Mouse (Mus musculus) Patski (cell line): ENCODE data around the gene Slc29a4. TPM values are rescaled to one million over a fixed set of nuclear protein-coding genes. Genes with fewer than 3 reads are reported as not detected.

Experiments
- ATAC-seq: fragments of 100-300 bp; one replicate; pipeline ENCODE4 v1.8.0; 2021
- CTCF ChIA-PET: fragments of 350-600 bp; sonication (Branson Sonifier 250); formaldehyde crosslinking; loops from one replicate; lab custom pipeline; 2022; ENCODE audit warnings: inconsistent platforms; lab: Charles Lee
- POLR2A ChIA-PET: fragments of 350-600 bp; sonication (Branson Sonifier 250); formaldehyde crosslinking; loops from one replicate; lab custom pipeline; 2022; ENCODE audit warnings: antibody characterized with exemption, inconsistent platforms; lab: Charles Lee
- DNase-seq: peaks from one replicate; pipeline ENCODE4 v3.0.0-alpha.2; 2011; ENCODE audit warnings: low read depth, low spot score
- H3K27me3 ChIP-seq: fragments of 371-371 bp; one replicate; pipeline ENCODE4 v1.5.1; 2021
- CTCF ChIP-seq: fragments of 100-300 bp; IDR thresholded peaks from one replicate; pipeline ENCODE4 v1.5.1; 2021
- in situ Hi-C: fragments of 300-500 bp; cut with MboI; formaldehyde crosslinking; loops from 3 replicates; pipeline ENCODE4 v1.11.1; 2018; ENCODE audit warnings: low pct_unique_long_range_greater_than_20kb, mixed read lengths
- polyA plus RNA-seq: library from polyadenylated mRNA; unstranded; gene quantifications from one replicate; pipeline ENCODE4 v1.2.3, GENCODE M21; 2021

Slc29a4 gene
- polyA plus RNA-seq, 1 experiment from 2014 or later: 0.05 TPM

DNA sequence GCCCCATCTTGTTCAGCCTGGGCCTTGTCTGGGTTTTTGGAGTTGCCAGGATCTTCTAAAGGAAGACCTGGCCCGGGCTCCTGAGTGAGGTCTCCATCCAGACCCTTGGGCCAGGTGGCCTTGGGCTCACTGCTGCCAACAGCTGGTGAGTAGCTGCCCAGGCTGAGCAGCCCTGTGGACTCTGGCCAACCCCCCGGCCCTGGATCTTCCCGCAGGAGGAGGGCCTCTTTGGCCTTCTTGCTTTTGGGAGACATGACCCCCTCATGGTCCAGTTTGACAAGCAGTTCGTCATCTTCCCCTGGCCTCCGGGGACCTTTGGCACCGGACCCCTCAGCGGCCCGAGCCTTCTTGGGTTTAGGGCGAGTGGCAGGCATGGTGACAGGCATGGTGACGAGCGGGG, 39.6 kb downstream of the Slc29a4 start:
- TF ChIP-seq CTCF: no peak
- ATAC-seq: no peak
- ChIA-PET CTCF (no interaction called here), POLR2A (no interaction called here)
- H3K27me3 ChIP-seq: no peaks in the 10 kb centered on the region
- DNase-seq: no peak
- in situ Hi-C loops: no loop called here

GRCm38 (mm10) chr5:142739941-142740340, 47.6 kb downstream of the Slc29a4 start:
- in situ Hi-C loops: loop anchor here (5.0 kb wide), 1 partner anchor 392 kb away; no protein-coding TSS in a partner anchor
- no peak for ATAC-seq
- DNase-seq: no peak
- ChIA-PET CTCF (interaction anchor here (1.1 to 2.8 kb wide), 2 partner anchors 22 to 192 kb away, joined by 3 to 9 read pairs; no protein-coding TSS in a partner anchor), POLR2A (no interaction called here)
- H3K27me3 ChIP-seq: no peaks in the 10 kb centered on the region
- no peak for TF ChIP-seq CTCF

DNA sequence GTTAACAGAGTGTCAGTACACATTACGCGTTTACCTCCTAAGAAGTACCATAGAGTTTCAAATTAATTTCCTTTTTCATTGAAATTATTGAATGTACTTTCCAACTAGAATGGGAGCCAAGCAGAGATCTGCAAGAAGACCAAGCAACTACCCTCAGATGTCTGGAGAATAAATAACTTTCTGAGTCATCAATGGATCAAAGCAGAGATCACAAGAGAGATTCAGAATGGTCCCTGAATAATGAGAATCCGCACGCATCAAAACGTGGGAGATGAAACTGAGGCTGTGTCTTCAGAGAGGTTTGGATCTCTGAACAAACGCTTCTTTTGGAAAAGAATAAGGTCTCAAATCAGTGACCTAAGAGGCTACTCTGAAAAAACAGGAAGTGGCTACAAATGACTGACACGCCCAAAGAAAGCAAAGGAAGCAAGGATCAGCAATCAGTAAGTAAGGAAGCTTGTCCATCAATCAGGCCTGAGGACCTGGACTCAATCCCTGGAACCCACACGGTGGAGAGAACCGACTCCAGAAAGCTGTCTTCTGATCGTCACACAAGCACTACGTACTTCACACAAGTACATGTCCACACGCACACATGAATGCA, 54.8 kb downstream of the Slc29a4 start:
- DNase-seq (no peak), ATAC-seq (no peak)
- in situ Hi-C loops: no loop called here
- POLR2A ChIA-PET: no interaction called here
- CTCF ChIA-PET: no interaction called here
- TF ChIP-seq CTCF: no peak
- H3K27me3 ChIP-seq: no peaks in the 10 kb centered on the region

GRCm38 (mm10) chr5:142750173-142750572, 57.9 kb downstream of the Slc29a4 start:
- DNase-seq (no peak), ATAC-seq (no peak)
- in situ Hi-C loops: no loop called here
- no peak for TF ChIP-seq CTCF
- no peaks in the 10 kb centered on the region for H3K27me3 ChIP-seq
- CTCF ChIA-PET: no interaction called here
- POLR2A ChIA-PET: interaction anchor here (1.6 kb wide), 1 partner anchor 67 kb away, joined by 4 read pairs; no protein-coding TSS in a partner anchor

DNA sequence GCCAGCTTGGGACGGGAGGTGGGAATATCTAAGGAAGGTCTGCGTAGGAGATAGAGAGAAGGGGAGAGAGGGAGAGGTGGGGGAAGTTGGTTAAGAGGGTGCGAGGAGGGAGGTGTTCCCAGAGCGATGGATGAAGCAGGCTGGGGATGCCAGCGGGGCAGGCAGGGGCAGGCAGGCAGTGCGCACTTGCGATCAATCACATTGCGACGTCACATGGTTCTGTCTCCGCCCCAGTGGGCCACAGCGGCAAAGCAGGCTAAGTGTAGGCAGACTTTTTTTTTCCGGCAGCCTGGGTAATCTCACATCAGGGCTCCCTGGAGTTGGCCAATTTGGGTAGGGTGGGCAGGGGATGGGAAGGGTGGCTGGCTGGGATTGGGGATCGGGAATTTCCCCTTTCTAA, 59.9 kb downstream of the Slc29a4 start:
- in situ Hi-C loops: no loop called here
- TF ChIP-seq CTCF: no peak
- ATAC-seq (no peak), DNase-seq (no peak)
- no peaks in the 10 kb centered on the region for H3K27me3 ChIP-seq
- ChIA-PET CTCF (no interaction called here), POLR2A (no interaction called here)

DNA sequence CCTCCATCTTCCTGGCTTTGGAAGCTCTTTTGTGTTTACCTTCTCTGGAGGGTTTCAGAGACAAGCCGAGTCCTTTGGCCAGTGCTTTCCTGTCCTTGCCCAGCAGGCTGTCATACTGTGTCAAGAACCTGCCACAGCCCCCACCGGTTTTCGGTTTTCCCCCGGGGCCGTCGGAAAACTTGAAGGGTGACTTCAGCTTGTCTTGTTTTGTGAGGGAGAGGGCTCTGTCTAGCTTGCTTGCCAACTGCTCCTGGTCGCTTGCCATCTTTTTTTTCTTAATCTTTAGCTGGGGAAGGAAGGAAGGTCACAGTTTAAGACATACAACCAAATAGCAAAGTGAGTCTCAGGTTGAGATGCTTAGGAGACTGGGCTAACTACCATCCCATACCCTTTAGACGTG, 67.5 kb downstream of the Slc29a4 start:
- in situ Hi-C loops: loop anchor here (10.0 kb wide), 1 partner anchor 85 kb away; no protein-coding TSS in a partner anchor
- POLR2A ChIA-PET: no interaction called here
- no peaks in the 10 kb centered on the region for H3K27me3 ChIP-seq
- no peak for DNase-seq
- CTCF ChIA-PET: no interaction called here
- no peak for ATAC-seq
- TF ChIP-seq CTCF: no peak

- no peak for TF ChIP-seq CTCF
- ChIA-PET CTCF (no interaction called here), POLR2A (no interaction called here)
- in situ Hi-C loops: loop anchor here (10.0 kb wide), 1 partner anchor 83 kb away; no protein-coding TSS in a partner anchor
- H3K27me3 ChIP-seq: no peaks in the 10 kb centered on the region
- DNase-seq: no peak
- no peak for ATAC-seq
These were observed 69.1 kb downstream of the Slc29a4 start for GRCm38 (mm10) chr5:142761326-142761983.

GRCm38 (mm10) chr5:142762082-142762807, 69.9 kb downstream of the Slc29a4 start:
- CTCF ChIA-PET: no interaction called here
- no peak for ATAC-seq
- DNase-seq: no peak
- no peak for TF ChIP-seq CTCF
- in situ Hi-C loops: loop anchor here (10.0 kb wide), 1 partner anchor 83 kb away; no protein-coding TSS in a partner anchor
- POLR2A ChIA-PET: no interaction called here
- no peaks in the 10 kb centered on the region for H3K27me3 ChIP-seq

GRCm38 (mm10) chr5:142764306-142764705, 72.0 kb downstream of the Slc29a4 start:
- no peak for TF ChIP-seq CTCF
- ATAC-seq (no peak), DNase-seq (no peak)
- no peaks in the 10 kb centered on the region for H3K27me3 ChIP-seq
- CTCF ChIA-PET: interaction anchor here (0.9 kb wide), 1 partner anchor 90 kb away, joined by 3 read pairs; no protein-coding TSS in a partner anchor
- in situ Hi-C loops: loop anchor here (10.0 kb wide), 1 partner anchor 80 kb away; no protein-coding TSS in a partner anchor
- POLR2A ChIA-PET: interaction anchor here (0.6 to 0.7 kb wide), 2 partner anchors 49 to 343 kb away, joined by 3 read pairs; no protein-coding TSS in a partner anchor

- no peak for TF ChIP-seq CTCF
- ATAC-seq (no peak), DNase-seq (no peak)
- H3K27me3 ChIP-seq: no peaks in the 10 kb centered on the region
- in situ Hi-C loops: loop anchor here (10.0 kb wide), 1 partner anchor 80 kb away; no protein-coding TSS in a partner anchor
- CTCF ChIA-PET: interaction anchor here (0.9 kb wide), 1 partner anchor 90 kb away, joined by 3 read pairs; no protein-coding TSS in a partner anchor
- POLR2A ChIA-PET: interaction anchor here (1.1 kb wide), 1 partner anchor 49 kb away, joined by 3 read pairs; no protein-coding TSS in a partner anchor
These were observed 72.6 kb downstream of the Slc29a4 start for GRCm38 (mm10) chr5:142764889-142765288.
